Mouse (Mus musculus): ENCODE measurements around the gene H2-Ab1.

The H2-Ab1 gene

GRCm38 (mm10) chr17:34281836-34282235 is 24.3 kb downstream of the H2-Ab1 start:
- DNase-seq (ENCODE audit: low spot score in 2 of 2): no peak

- no peak for DNase-seq (ENCODE audit: low spot score in 2 of 2)
Observed at GRCm38 (mm10) chr17:34285371-34285770, 27.9 kb downstream of the H2-Ab1 start.

- no peak for DNase-seq (ENCODE audit: low spot score in 2 of 2)
Observed at GRCm38 (mm10) chr17:34285848-34286247, 28.4 kb downstream of the H2-Ab1 start.

- DNase-seq (ENCODE audit: low spot score in 2 of 2): no peak
Observed at GRCm38 (mm10) chr17:34286501-34286900, 29.0 kb downstream of the H2-Ab1 start.

GRCm38 (mm10) chr17:34286999-34287398 is 29.5 kb downstream of the H2-Ab1 start:
- DNase-seq (ENCODE audit: low spot score in 2 of 2): no peak

- peak; percentile 83 to 86 for DNase-seq (ENCODE audit: low spot score in 2 of 2)
Observed at GRCm38 (mm10) chr17:34287648-34288047, 30.2 kb downstream of the H2-Ab1 start, which contains the start of gene H2-Aa. TSS of gene H2-Aa (minus strand) at chr17:34287823.

- no peak for DNase-seq (ENCODE audit: low spot score in 2 of 2)
Observed at GRCm38 (mm10) chr17:34288131-34288530, 30.6 kb downstream of the H2-Ab1 start.

- peak; percentile 65 to 74 for DNase-seq (ENCODE audit: low spot score in 2 of 2)
Observed at GRCm38 (mm10) chr17:34291609-34292008, 34.1 kb downstream of the H2-Ab1 start.

- no peak for DNase-seq (ENCODE audit: low spot score in 2 of 2)
Observed at GRCm38 (mm10) chr17:34292570-34292969, 35.1 kb downstream of the H2-Ab1 start.

- DNase-seq (ENCODE audit: low spot score in 2 of 2): no peak
Observed at GRCm38 (mm10) chr17:34293533-34293932, 36.0 kb downstream of the H2-Ab1 start.

- no peak for DNase-seq (ENCODE audit: low spot score in 2 of 2)
Observed at GRCm38 (mm10) chr17:34294249-34294648, 36.8 kb downstream of the H2-Ab1 start.

GRCm38 (mm10) chr17:34295307-34295706 is 37.8 kb downstream of the H2-Ab1 start:
- DNase-seq (ENCODE audit: low spot score in 2 of 2): no peak

- no peak for DNase-seq (ENCODE audit: low spot score in 2 of 2)
Observed at GRCm38 (mm10) chr17:34295891-34296794, 38.7 kb downstream of the H2-Ab1 start.

GRCm38 (mm10) chr17:34299356-34299755 is 41.9 kb downstream of the H2-Ab1 start:
- DNase-seq (ENCODE audit: low spot score in 2 of 2): no peak

- no peak for DNase-seq (ENCODE audit: low spot score in 2 of 2)
Observed at GRCm38 (mm10) chr17:34300071-34300470, 42.6 kb downstream of the H2-Ab1 start.

- DNase-seq (ENCODE audit: low spot score in 2 of 2): no peak
Observed at GRCm38 (mm10) chr17:34300691-34301566, 43.4 kb downstream of the H2-Ab1 start.

GRCm38 (mm10) chr17:34301670-34302190 is 44.2 kb downstream of the H2-Ab1 start:
- no peak for DNase-seq (ENCODE audit: low spot score in 2 of 2)

GRCm38 (mm10) chr17:34303789-34304188 is 46.3 kb downstream of the H2-Ab1 start:
- DNase-seq (ENCODE audit: low spot score in 2 of 2): no peak

- DNase-seq (ENCODE audit: low spot score in 2 of 2): peak; percentile 48 to 60
Observed at GRCm38 (mm10) chr17:34304751-34305150, 47.3 kb downstream of the H2-Ab1 start.

GRCm38 (mm10) chr17:34305380-34306030 is 48.0 kb downstream of the H2-Ab1 start, which contains the start of gene H2-Eb1:
TSS of gene H2-Eb1 (plus strand) at chr17:34305867.
- peak; percentile 79 to 84 for DNase-seq (ENCODE audit: low spot score in 2 of 2)

GRCm38 (mm10) chr17:34306407-34306806 is 48.9 kb downstream of the H2-Ab1 start:
- no peak for DNase-seq (ENCODE audit: low spot score in 2 of 2)
